Mouse (Mus musculus): ENCODE measurements around the gene Nfya. TPM values are rescaled to one million over a fixed set of nuclear protein-coding genes. Genes with fewer than 3 reads are reported as not detected.

The Nfya gene
- 25.8 TPM for polyA plus RNA-seq (2014; fragmentation: Illumina TruSeq; extraction: RNeasy Lipid Tissue Mini Kit (QIAGEN cat#74804); ENCODE audit: low read depth, low replicate concordance)

GRCm38 (mm10) chr17:48409380-48410298 lies at the start of gene Nfya, which contains the start of gene Oard1:
Gene Nfya (minus strand): TSS chr17:48409906.
Gene Oard1 (plus strand): TSS chr17:48410014.

GRCm38 (mm10) chr17:48454688-48455087 lies 45.0 kb upstream of the Nfya start, which contains the start of gene Unc5cl:
Gene Unc5cl (plus strand): TSS chr17:48454901.

GRCm38 (mm10) chr17:48451353-48451675 lies 41.6 kb upstream of the Nfya start, which contains the start of gene Tspo2:
Gene Tspo2 (minus strand): TSS chr17:48451522.

GRCm38 (mm10) chr17:48432158-48432980 lies 22.7 kb upstream of the Nfya start, which contains the start of gene Apobec2:
Gene Apobec2 (minus strand): TSS chr17:48432930.

GRCm38 (mm10) chr17:48359616-48360015 lies 50.1 kb downstream of the Nfya start, which contains the start of gene Treml1:
Gene Treml1 (plus strand): TSS chr17:48359916.

GRCm38 (mm10) chr17:48346231-48346630 lies 63.5 kb downstream of the Nfya start, which contains the start of gene Trem2:
Gene Trem2 (plus strand): TSS chr17:48346401.

Other genes with a start within 250 kb of the Nfya start
- gene A530064D06Rik, start 242.6 kb downstream of the Nfya start, polyA plus RNA-seq (2014; fragmentation: Illumina TruSeq; extraction: RNeasy Lipid Tissue Mini Kit (QIAGEN cat#74804); ENCODE audit: low read depth, low replicate concordance), result not detected
- gene Trem1, start 177.1 kb downstream of the Nfya start, polyA plus RNA-seq (2014; fragmentation: Illumina TruSeq; extraction: RNeasy Lipid Tissue Mini Kit (QIAGEN cat#74804); ENCODE audit: low read depth, low replicate concordance), result not detected
- not detected for gene Trem3, start 162.1 kb downstream of the Nfya start, polyA plus RNA-seq (2014; fragmentation: Illumina TruSeq; extraction: RNeasy Lipid Tissue Mini Kit (QIAGEN cat#74804); ENCODE audit: low read depth, low replicate concordance)
- gene Treml4, start 145.6 kb downstream of the Nfya start, polyA plus RNA-seq (2014; fragmentation: Illumina TruSeq; extraction: RNeasy Lipid Tissue Mini Kit (QIAGEN cat#74804); ENCODE audit: low read depth, low replicate concordance), result not detected
- gene Treml2, start 110.4 kb downstream of the Nfya start, polyA plus RNA-seq (2014; fragmentation: Illumina TruSeq; extraction: RNeasy Lipid Tissue Mini Kit (QIAGEN cat#74804); ENCODE audit: low read depth, low replicate concordance), result 0.13 TPM
- gene B430306N03Rik, start 93.8 kb downstream of the Nfya start, polyA plus RNA-seq (2014; fragmentation: Illumina TruSeq; extraction: RNeasy Lipid Tissue Mini Kit (QIAGEN cat#74804); ENCODE audit: low read depth, low replicate concordance), result 0.16 TPM
- gene Trem2, start 63.5 kb downstream of the Nfya start, polyA plus RNA-seq (2014; fragmentation: Illumina TruSeq; extraction: RNeasy Lipid Tissue Mini Kit (QIAGEN cat#74804); ENCODE audit: low read depth, low replicate concordance), result 2.2 TPM
- not detected for gene Treml1, start 50.0 kb downstream of the Nfya start, polyA plus RNA-seq (2014; fragmentation: Illumina TruSeq; extraction: RNeasy Lipid Tissue Mini Kit (QIAGEN cat#74804); ENCODE audit: low read depth, low replicate concordance)
- gene Oard1, start 108 bp upstream of the Nfya start, polyA plus RNA-seq (2014; fragmentation: Illumina TruSeq; extraction: RNeasy Lipid Tissue Mini Kit (QIAGEN cat#74804); ENCODE audit: low read depth, low replicate concordance), result 41.8 TPM
- 274 TPM for gene Apobec2, start 23.0 kb upstream of the Nfya start, polyA plus RNA-seq (2014; fragmentation: Illumina TruSeq; extraction: RNeasy Lipid Tissue Mini Kit (QIAGEN cat#74804); ENCODE audit: low read depth, low replicate concordance)
- not detected for gene Tspo2, start 41.6 kb upstream of the Nfya start, polyA plus RNA-seq (2014; fragmentation: Illumina TruSeq; extraction: RNeasy Lipid Tissue Mini Kit (QIAGEN cat#74804); ENCODE audit: low read depth, low replicate concordance)
- not detected for gene Unc5cl, start 45.0 kb upstream of the Nfya start, polyA plus RNA-seq (2014; fragmentation: Illumina TruSeq; extraction: RNeasy Lipid Tissue Mini Kit (QIAGEN cat#74804); ENCODE audit: low read depth, low replicate concordance)

Data from heart, adult 10 weeks (tissue).